Mouse (Mus musculus): ENCODE results near the gene Clec4a1.

The Clec4a1 gene

DNA sequence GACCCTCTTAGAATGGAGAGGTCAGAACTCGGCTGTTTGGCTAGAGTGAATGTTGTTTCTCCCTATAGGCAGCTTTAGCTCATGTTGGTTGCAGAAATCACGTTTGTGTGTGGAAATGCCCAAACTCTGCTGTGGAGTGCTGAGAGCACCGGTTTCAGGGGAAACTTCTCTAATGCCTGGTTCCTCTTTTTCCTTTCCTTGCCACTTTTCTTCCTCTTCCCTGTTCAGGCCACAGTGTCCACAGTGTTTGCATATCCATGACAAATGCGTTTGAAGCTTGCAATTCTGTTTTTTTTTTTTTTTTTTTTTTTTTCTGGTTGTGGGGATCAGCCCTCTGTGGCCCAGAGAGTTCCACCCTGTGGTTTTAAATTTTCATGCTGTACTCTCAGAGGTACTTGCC is at the start of gene Clec4a1:
Clec4a1 (plus strand) TSS at position 398 of the 400 bp plus-strand sequence.
- no peak for DNase-seq (ENCODE audit: low spot score in 2 of 2)

DNA sequence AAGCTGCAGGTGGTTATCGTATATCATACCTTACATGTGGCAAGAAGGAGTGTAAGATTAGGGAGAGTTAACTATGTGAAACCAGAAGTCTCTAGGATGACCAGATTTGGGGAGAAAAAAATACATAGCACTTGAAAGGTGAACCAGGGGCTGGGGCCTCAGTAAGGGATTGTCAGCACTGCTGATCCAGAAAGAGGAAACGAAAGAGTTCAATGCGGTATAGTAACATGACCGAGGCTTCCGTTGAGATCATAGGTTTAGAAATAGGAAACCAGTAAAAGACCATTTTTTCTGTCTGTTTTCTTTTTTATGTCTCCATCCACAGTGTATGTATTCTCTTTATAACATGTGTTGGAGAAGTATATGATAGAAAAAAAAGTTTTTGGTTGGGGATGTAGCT is 48.8 kb upstream of the Clec4a1 start:
- no peak for DNase-seq (ENCODE audit: low spot score in 2 of 2)

DNA sequence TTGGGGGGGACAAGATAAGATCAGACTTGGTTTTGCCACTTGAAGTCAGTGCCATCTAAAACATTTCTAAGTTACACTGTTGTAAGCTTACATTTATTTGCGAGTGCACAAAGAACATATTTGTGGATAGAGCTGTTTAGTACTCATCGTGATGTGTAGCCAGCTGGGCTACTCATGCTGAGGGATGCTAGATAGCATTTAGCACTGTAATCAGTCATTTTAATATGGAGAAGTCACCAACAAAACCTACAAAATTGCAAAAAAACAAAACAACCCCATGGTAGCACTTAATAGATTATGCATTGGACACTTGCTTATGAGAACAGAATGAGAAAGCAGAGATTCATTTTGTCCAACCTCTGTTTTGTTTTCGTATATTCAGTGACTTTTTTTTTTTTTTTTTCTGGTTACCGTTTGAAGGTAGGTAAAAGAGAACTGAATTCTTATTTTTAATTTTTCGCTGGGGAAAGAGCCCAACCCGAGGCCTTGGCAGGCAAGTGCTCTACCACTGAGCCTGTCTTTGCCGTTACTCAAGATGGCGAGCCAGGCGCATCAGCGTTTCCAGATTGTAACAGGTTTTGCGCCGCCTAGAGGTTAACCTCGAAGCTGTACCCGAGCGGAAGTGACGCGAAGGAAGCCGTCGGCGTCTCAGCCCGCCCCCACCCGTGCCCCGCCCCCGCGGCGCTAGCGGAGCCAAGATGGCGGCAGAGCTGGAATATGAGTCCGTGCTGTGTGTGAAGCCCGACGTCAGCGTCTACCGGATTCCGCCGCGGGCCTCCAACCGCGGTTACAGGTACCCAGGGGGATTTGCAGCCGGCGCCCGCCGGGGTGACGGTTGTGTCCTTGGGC is 47.6 kb upstream of the Clec4a1 start, which contains the start of gene Necap1:
Necap1 (plus strand) TSS at position 604 of the 849 bp plus-strand sequence.
- peak; percentile 95 to 98 for DNase-seq (ENCODE audit: low spot score in 2 of 2)

DNA sequence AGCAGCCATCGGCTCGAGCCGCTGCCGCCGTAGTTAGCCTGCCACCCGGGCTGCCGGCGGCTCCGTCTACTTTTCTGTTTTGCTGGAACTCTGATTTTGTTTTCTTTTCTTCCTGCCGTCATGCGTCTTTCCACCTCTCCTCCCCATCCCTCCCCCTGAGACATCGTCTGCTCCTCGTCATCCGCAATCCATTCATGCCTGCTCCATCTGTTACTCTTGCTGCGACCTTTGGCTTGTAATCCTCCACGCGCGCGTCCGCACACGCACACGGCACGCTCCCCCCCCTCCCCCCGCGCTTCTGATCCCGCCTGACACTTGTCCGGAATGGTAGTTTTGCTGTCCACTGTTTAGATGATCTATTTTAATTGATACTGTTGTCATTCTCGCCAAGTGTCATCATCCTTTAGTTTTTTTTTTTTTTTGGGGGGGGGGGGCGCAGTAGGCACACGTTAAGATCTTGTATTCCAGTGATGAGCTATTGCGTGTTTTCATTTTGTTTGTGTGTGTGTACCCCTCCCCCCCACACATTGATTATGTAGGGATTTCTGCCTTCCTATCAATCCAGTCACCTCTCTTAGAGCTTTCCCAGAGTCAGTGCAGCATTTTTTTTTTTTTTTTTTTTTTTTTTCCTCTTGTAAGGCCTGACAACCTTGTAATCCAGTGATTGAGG is 46.8 kb upstream of the Clec4a1 start:
- DNase-seq (ENCODE audit: low spot score in 2 of 2): no peak

DNA sequence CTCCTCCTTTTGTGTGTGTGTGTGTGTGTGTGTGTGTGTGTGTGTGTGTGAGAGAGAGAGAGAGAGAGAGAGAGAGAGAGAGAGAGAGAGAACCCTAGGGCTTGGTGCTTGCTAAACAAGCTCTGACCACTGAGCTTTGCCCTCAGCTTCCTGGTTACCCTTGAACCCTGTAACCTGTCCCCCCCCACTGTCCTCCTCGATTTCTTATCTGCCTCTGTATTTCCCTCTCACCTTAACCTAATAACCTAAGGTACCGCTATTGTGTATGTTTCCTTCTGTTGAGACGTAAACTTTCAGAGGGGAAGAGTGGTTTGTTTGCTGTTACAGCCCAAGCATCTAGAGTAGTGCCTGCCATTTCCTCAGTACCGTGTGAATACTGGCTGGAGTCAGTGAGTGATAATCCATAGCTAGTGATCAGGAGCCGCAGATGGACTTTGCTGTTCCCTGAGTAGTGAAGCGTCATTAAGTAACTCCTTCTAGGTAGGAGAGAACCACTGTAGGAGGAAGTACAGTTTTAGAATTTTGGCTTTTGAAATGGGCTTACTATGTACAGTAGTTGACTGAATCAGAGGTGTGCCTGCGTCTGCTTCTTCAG is 42.4 kb upstream of the Clec4a1 start:
- no peak for DNase-seq (ENCODE audit: low spot score in 2 of 2)

DNA sequence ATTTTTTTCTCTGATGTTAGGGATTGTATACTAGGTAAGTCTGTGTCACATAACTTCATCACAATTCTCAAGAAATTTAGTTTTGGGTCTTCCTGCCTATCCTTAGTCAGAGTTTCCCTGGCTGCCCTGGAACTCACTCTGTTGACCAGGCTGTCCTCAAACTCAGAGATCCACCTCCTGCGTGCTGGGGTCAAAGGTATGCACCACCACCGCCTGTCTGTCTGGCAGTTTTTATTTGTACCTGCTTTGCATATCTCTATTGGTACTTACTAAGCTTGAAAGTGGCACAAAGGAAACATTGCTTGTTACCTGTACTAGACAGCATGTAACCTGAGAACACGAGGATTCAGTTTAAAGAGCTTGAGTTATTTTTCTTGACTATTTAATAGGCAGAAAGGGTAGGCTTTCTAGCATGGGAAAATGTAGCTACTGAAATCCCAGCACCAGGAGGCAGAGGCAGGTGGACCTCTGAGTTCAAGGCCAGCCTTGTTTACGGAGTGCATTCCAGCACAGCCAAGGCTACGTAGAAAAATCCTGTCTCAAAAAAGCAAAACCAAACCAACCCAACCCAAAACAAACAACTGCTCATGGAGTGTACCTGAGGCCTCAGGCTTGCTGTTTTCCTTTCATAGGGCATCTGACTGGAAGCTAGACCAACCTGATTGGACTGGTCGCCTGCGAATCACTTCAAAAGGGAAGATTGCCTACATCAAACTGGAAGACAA is 41.7 kb upstream of the Clec4a1 start:
- no peak for DNase-seq (ENCODE audit: low spot score in 2 of 2)

DNA sequence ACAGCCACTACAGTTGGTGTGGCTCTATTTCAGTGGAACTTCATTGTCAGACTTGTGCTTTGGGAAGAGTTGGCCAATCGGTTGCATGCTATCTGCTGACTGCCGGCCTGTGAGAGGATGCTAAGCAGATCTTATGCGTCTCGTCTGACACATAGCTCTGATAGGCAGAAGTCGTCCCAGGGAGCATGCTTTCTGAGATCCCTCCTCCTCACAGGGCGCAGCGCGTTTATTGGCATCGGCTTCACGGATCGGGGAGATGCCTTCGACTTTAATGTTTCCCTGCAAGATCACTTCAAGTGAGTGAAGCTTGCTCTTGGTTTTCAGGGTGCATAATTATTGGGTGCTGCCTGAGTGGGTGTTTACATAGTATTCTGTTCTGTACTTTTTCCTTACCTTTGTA is 40.4 kb upstream of the Clec4a1 start:
- no peak for DNase-seq (ENCODE audit: low spot score in 2 of 2)

DNA sequence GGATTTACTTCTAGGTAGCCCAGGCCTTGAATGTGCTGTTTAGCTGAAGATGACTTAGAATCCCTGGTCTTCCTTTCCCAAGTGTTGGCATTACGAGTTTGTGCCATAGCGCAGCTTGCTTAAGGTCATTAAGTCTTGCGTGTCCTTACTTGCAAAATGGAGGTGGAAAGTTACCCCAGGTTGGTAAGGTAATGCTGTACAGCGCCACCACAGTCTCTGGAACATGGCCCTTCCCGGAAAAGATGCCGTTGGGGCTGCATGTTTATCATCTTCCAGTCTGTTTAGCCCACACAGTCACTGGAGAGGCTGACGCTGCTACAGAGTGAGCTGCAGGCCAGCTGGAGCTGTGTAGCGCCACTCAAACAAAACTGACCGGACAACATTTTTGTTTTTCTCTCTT is 38.0 kb upstream of the Clec4a1 start:
- no peak for DNase-seq (ENCODE audit: low spot score in 2 of 2)

DNA sequence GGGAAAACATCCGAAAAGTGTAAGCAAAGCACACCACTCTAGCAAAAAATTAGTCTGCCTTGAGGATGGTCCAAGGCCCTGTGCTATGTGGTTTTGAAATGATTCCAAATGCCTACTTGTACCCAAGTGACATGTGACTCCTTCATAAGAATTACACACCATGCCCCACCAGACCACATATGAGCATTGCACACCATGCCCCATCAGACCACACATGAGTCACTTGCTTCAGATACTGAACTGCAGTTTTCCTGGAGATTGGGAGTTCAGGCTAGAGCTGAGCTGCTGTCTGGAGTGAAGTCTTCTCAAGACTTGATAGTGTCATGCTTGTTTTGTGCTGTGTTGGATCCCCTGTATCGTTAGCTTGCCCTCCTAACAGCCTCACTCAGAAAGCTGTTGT is 32.0 kb upstream of the Clec4a1 start:
- DNase-seq (ENCODE audit: low spot score in 2 of 2): no peak

DNA sequence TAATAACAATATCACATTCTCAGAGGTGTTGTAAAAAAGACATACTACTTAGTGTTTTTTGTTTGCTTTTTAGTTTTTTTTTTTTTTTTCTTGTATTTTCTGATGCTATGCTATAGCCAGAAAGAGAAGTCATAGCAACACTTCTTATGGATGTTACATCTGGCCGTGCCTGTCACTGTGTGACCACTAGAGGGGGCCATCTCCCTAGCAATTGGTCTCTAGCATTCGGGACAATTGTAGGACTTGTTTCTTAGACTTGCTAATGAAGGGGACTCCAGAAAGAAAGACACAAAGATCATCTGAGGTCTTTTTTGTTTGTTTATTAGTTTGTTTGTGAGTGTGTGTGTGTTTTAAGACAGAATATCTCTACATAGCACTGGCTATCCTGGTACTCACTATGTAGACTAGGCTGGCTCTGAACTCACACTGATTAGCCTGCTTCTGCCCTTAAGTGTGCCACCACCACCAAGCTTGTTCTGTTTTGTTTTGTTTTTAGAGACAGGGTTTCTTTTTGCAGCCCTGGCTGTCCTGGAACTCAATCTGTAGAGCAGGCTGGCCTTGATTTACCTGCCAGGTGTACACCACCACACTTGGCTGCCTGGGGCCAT is 29.1 kb upstream of the Clec4a1 start:
- peak; percentile 35 to 72 for DNase-seq (ENCODE audit: low spot score in 2 of 2)

DNA sequence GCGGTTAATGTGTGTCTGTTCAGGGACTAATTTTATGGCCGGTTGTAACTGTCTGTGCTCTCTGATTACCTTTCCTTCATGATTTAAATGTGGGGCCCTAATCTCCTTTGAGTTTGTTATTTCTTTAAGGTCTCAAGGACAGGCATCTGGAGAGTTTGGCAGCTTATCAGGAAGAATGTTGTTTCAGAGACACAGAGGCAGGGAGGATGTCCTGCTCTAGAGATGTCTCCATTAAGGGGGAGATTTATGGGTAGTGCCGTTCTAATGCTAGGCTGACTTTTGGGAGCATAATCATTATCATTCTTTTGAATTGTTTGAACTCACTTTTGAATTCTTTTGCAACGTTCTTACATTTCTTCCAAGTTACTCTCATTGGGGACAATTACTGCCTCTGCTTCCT is 1.7 kb upstream of the Clec4a1 start:
- DNase-seq (ENCODE audit: low spot score in 2 of 2): no peak

DNA sequence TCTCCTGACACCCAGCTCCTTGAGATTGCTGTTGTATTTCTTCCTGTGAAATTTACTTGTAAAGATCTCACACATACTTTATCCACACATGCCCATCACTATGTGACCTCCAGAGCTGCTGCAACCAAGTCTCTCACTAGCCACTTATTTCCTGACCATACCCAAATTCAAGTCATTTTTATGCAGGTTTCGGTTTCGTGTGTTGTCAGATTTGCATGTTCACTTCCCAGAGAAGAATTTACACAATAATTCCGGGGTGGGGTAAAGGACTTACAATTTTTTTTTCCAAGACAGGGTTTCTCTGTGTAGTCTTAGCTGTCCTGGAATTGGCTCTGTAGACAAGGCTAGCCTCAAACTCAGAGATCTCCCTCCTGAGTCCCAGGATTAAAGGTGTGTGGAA is 13.2 kb downstream of the Clec4a1 start:
- no peak for DNase-seq (ENCODE audit: low spot score in 2 of 2)

DNA sequence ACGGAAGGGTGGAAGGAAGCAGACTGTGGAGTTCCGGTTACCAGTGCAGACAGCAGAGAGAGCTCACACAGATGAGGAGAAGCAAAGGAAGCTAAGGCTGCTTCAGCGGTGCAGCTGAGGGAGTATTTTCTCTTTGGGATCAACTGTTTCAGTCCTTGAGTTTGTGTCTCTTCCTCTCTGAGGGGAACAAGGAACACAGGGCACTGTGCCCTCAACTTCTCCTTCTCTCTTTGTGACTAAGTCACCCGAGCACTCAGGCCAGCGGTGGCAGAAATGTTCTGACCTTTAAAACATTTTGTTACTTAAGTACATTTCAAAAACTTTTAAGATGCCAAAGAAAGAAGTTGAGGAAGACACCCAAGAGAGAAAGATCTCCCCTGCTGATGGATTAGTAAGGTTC is 18.0 kb downstream of the Clec4a1 start:
- DNase-seq (ENCODE audit: low spot score in 2 of 2): no peak

DNA sequence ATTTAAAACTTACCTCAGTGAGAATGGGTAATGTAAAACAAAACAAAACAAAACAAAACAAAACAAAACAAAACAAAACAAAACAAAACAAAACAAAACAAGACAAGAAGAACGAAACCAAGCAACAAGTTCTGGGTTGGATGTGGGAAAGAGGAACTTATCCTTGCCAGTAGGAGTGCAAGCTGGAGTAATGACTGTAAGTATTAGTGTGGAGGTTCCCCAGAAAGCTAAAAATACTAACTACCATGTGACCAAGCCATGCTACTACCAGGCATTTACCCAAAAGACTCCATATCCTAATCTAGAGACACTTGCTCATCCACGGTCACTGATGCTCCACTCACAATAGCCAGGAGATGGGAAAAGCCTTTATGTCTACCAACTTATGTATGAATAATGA is 25.1 kb downstream of the Clec4a1 start:
- DNase-seq (ENCODE audit: low spot score in 2 of 2): no peak

DNA sequence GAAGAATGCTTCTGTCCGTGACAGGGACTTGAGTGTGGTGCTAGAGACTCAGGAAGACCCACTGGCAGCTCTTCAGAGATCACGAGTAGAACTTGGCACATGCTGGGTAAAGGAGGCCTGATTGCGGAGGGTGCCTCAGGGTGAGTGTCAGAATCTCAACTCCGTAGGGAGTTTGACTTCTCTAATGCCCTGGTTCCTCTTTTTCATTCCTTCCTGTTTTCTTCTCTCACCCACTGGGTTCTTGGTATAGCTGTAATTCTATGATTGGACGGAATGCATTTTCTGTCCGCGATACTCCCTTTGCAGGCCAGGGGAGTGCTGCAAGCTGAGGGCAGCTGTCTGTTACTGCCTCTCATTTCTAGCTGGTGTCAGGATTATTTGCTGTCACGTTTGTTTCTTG is 30.8 kb downstream of the Clec4a1 start, which contains the start of gene Clec4a3:
Clec4a3 (plus strand) TSS at position 115 of the 400 bp plus-strand sequence.
- no peak for DNase-seq (ENCODE audit: low spot score in 2 of 2)

DNA sequence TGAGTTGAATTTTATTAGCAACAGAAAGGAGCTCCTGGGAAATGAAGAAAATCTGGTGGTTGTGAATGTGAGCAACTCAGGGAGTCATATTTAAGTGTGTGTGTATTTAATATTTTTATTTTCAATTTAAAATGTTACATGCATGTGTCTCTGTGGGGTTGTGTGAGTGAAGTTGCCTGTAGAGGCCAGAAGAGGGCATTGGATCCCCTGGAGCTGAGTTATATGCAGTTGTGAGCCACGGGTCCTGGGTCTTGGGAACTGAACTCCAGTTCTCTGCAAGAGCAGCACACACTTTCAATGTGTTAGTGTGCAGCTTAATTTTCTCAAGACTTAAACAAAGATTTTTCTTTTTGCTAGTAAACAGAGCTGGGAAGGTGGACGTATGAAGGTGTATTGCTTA is 42.9 kb downstream of the Clec4a1 start:
- no peak for DNase-seq (ENCODE audit: low spot score in 2 of 2)

DNA sequence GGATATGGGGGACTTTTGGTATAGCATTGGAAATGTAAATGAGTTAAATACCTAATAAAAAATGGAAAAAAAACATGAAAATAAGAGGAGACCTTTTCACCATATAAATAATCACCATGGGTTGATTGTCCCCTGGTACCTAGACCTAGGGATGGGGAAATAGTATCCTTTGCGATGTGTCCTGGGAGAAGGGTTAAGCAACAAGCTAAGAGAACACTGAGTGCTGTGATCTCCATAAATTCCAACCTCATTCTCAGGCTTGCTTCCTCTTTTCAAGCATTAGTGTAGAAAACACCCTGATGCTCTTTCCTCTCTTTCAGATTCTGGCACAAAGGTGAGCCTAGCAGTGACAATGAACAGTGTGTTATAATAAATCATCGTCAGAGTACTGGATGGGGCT is 47.4 kb downstream of the Clec4a1 start:
- DNase-seq (ENCODE audit: low spot score in 2 of 2): no peak

Measured in frontal cortex, postnatal 14 days (tissue).